Mouse (Mus musculus) right cerebral cortex, postnatal 36 days (tissue): ENCODE data around the gene Ift74.
"Not testable (repeated sequence)": the region's sequence is repeated elsewhere in the genome, so short reads cannot be mapped to it uniquely, and the experiment has no call there.

ENCODE experiments used
- DNase-seq, 2 experiments: peaks; one replicate each; pipeline ENCODE4 v3.0.0; 2022; ENCODE audit warnings: low spot score in 2 of 2, mixed read lengths in 1 of 2

The Ift74 gene

GRCm38 (mm10) chr4:94613972-94614626, at the start of gene Ift74:
Ift74 (plus strand) TSS chr4:94614491.
- DNase-seq: peak; percentile 91 to 93

GRCm38 (mm10) chr4:94572677-94573076, 41.6 kb upstream of the Ift74 start:
- DNase-seq: no peak

- DNase-seq: no peak
Observed at GRCm38 (mm10) chr4:94591765-94592381, 22.4 kb upstream of the Ift74 start.

- no peak for DNase-seq
Observed at GRCm38 (mm10) chr4:94592709-94593108, 21.6 kb upstream of the Ift74 start.

GRCm38 (mm10) chr4:94601395-94601794, 12.9 kb upstream of the Ift74 start:
- DNase-seq: no peak

GRCm38 (mm10) chr4:94602496-94603030, 11.7 kb upstream of the Ift74 start:
- DNase-seq: no peak

- peak; percentile 90 to 92 for DNase-seq
Observed at GRCm38 (mm10) chr4:94603031-94603629, 11.2 kb upstream of the Ift74 start, which contains the start of gene Plaa. Plaa (minus strand) TSS chr4:94603244.

GRCm38 (mm10) chr4:94604452-94605019, 9.8 kb upstream of the Ift74 start:
- no peak for DNase-seq

- DNase-seq: no peak
Observed at GRCm38 (mm10) chr4:94605591-94605990, 8.7 kb upstream of the Ift74 start.

- no peak for DNase-seq
Observed at GRCm38 (mm10) chr4:94610339-94610738, 4.0 kb upstream of the Ift74 start.

GRCm38 (mm10) chr4:94614627-94615006, 326 bp downstream of the Ift74 start:
- DNase-seq: no peak

GRCm38 (mm10) chr4:94620077-94620476, 5.8 kb downstream of the Ift74 start:
- no peak for DNase-seq

- DNase-seq: no peak
Observed at GRCm38 (mm10) chr4:94643141-94643540, 28.9 kb downstream of the Ift74 start.

- no peak for DNase-seq
Observed at GRCm38 (mm10) chr4:94649920-94650319, 35.6 kb downstream of the Ift74 start, which contains the start of gene Lrrc19. Lrrc19 (minus strand) TSS chr4:94650144.

GRCm38 (mm10) chr4:94650426-94651175, 36.3 kb downstream of the Ift74 start:
- DNase-seq: not testable (repeated sequence)

- DNase-seq: no peak
Observed at GRCm38 (mm10) chr4:94669718-94670117, 55.4 kb downstream of the Ift74 start.

GRCm38 (mm10) chr4:94680662-94681061, 66.4 kb downstream of the Ift74 start:
- DNase-seq: no peak

- DNase-seq: no peak
Observed at GRCm38 (mm10) chr4:94681181-94681580, 66.9 kb downstream of the Ift74 start.

GRCm38 (mm10) chr4:94682029-94682428, 67.7 kb downstream of the Ift74 start:
- DNase-seq: no peak

GRCm38 (mm10) chr4:94683305-94683704, 69.0 kb downstream of the Ift74 start:
- DNase-seq: no peak

GRCm38 (mm10) chr4:94689804-94690203, 75.5 kb downstream of the Ift74 start:
- DNase-seq: not testable (repeated sequence)

- no peak for DNase-seq
Observed at GRCm38 (mm10) chr4:94691078-94691477, 76.8 kb downstream of the Ift74 start.
